Mouse (Mus musculus) lung, adult 2 months (tissue): ENCODE data around the gene Snd1. TPM values are rescaled to one million over a fixed set of nuclear protein-coding genes. Genes with fewer than 3 reads are reported as not detected.
"Not testable (repeated sequence)": the region's sequence is repeated elsewhere in the genome, so short reads cannot be mapped to it uniquely, and the experiment has no call there.

ENCODE experiments used
- DNase-seq: peaks from one replicate; pipeline ENCODE4 v3.0.0; 2022
- H3K4me1 ChIP-seq: fragments of 200-500 bp; 2 replicates; pipeline ENCODE4 v1.6.1; 2011; ENCODE audit warnings: low read length; ENCODE audit not compliant: control insufficient read depth, insufficient read depth
- H3K4me3 ChIP-seq: fragments of 200-500 bp; replicated peaks from 2 replicates; pipeline ENCODE3; 2011; ENCODE audit warnings: low read depth, mild to moderate bottlenecking, control low read depth, low read length; ENCODE audit errors: extremely low read depth
- CTCF ChIP-seq: fragments of 200-500 bp; IDR thresholded peaks from 2 replicates; pipeline ENCODE4 v1.5.1; 2011; ENCODE audit warnings: mild to moderate bottlenecking, low read length, control low read depth; ENCODE audit not compliant: insufficient read depth
- POLR2A ChIP-seq: fragments of 200-500 bp; IDR thresholded peaks from 2 replicates; pipeline ENCODE4 v1.6.1; 2011; ENCODE audit warnings: low read depth, mild to moderate bottlenecking, control low read depth, low read length, borderline replicate concordance; ENCODE audit errors: extremely low read depth
- WGBS: fragments of 180-500 bp; shearing (Covaris S2); methylation state at CpG from one replicate; pipeline ENCODE4 v1.1.7; 2018; 5-methylcytosine and 5-hydroxymethylcytosine counted together
- polyA plus RNA-seq: library from polyadenylated mRNA; depleted of rRNA; stranded (reverse); fragments of >200 nt; gene quantifications from 2 replicates; pipeline ENCODE4 v1.2.3, GENCODE M21; 2012

Gene Snd1
- polyA plus RNA-seq, 1 experiment: 88.3 TPM

DNA sequence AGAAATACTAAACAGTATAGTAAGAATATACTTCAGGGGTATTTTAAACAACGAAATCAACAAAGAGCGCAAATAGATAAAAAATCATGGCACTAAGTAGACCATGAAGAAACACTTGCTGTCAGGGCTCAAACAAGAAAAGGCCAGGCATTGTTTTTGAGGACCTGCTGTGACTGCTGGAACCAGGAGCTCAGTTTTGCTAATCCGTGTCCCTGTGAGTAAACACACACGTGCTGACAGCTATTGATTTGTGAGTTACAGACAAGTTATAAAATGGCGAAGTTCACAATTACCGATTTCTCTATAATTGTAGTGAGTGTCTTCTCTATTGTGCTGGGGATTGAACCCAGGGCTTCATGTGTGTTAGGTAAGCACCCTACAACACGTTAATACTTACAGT lies 27.6 kb downstream of the Snd1 start:
- DNase-seq: no peak
- WGBS: 86% methylated on average over 7 of the region's 7 CpGs

DNA sequence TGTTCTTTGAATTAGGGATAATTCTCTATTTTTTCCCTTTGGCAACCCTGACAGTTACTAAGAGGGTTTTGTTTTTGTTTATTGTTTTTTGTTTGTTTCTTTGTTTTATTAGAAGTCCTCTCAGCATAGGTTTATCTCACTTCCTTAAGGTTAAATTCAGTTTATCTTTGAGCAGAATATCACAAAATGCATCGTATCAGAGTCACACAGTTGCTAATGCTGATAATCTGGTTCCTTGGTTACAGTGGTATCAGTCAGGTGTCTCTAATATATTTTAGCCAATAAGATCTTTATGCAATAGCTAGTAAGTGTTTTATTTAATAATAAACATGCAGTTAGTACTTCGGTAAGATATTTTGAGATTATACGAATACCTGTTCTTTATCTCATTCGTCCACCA lies 28.2 kb downstream of the Snd1 start:
- TF ChIP-seq POLR2A: no peak
- no peak for TF ChIP-seq CTCF
- DNase-seq: no peak
- 90% methylated on average over 4 of the region's 4 CpGs for WGBS
- Histone ChIP-seq H3K4me3 (no peak overlapping the region), H3K4me1 (peaks cover 4% of the 10 kb centered on the region)

More for the DNA sequence above, 27.6 kb downstream of the Snd1 start:
- Histone ChIP-seq H3K4me3 (no peak overlapping the region), H3K4me1 (peaks cover 4% of the 10 kb centered on the region)
- no peak for TF ChIP-seq CTCF

DNA sequence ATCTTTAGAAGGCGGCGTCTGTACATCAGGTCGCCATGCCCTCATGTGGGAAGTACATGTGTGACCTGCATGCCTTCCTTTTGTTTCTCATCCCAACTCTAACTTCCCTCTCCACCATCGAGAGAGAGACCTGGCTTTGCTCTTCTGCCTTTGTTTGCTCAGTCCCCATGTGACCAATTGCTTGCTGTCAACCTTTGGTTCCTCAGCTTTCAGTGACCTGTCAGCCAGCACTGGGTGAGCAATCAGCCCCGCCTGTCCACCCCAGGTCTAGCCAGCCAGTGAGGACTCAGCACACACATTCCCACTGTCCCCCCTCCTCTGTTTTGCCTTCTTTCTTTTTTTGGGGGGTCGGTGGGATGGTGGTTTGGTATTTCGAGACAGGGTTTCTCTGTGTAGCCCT lies 29.7 kb downstream of the Snd1 start:
- TF ChIP-seq POLR2A (no peak), CTCF (no peak)
- WGBS: 81% methylated on average over 7 of the region's 7 CpGs
- Histone ChIP-seq H3K4me3 (no peak overlapping the region), H3K4me1 (no peaks in the 10 kb centered on the region; the same call in 1 of the 2 replicates)
- DNase-seq: no peak

DNA sequence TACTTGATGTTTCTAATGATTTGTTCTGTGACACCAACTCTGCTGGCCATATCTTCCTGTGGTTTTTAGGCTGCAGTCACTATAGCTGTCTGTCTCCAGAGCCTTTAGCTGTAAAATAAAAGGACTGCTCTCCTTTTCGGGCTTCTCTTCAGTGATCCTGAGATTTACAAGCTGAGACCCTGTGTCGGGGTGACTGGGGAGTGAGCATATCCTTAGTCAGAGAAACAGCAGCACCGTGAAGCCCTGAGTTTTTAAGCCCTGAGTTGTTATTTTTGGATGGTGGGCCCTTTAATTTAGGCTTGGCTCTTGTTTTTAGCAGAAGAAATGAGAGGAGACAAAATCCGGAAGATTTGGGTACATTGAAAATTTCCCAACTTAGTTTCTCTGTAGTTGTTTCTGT lies 32.8 kb downstream of the Snd1 start:
- Histone ChIP-seq H3K4me3 (no peak overlapping the region), H3K4me1 (no peaks in the 10 kb centered on the region; the same call in 1 of the 2 replicates)
- TF ChIP-seq POLR2A: no peak
- no peak for TF ChIP-seq CTCF
- WGBS: 79% methylated on average over 4 of the region's 4 CpGs
- DNase-seq: no peak

DNA sequence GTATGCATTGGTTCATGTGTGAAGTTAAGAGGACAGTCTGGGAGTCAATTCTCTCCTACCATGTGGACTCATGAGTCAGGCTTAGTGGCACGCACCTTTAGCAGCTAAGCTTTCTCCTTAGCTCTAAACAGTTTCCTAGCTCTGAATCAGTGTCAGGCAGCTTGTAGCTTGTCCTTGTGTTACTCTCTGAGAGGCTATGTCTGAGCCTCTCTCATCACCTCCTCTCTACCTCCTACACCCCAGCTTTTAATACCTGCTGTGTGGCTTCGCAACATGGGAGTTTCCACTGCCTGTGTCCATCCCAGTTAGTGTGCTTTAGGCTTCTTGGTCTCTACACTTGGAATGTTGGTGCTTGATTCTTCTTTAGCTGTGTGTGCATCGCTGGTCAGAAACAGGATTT lies 39.3 kb downstream of the Snd1 start:
- DNase-seq: no peak
- Histone ChIP-seq H3K4me3 (no peak overlapping the region), H3K4me1 (peaks cover 4% of the 10 kb centered on the region)
- 94% methylated on average over 3 of the region's 3 CpGs for WGBS
- TF ChIP-seq CTCF: no peak
- no peak for TF ChIP-seq POLR2A

DNA sequence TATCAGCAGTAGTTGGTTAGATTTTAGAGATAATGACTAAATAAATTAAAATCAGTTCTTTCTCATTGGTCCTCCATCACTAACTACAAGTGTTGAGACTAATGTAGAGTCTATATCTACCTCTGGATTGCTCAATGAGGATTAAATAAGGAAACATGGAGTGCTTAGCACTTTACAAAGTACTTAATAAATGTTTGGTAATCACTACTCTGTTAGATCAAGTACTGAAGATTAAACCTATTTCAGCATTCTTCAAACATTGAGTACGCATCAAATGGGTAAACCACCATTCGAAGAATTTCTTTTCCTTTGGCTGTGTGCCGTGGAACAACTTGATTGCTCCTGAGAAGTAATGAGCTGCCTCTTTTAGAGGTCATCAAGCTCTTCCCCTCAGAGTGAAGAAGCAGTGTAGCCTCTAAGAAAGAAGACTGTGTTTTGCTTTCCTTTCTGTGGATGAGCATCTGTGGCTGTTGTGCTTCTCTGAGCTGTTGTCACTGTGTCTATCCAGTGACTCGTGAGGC lies 40.0 kb downstream of the Snd1 start:
- Histone ChIP-seq H3K4me3 (no peak overlapping the region), H3K4me1 (peaks cover 4% of the 10 kb centered on the region)
- no peak for TF ChIP-seq POLR2A
- no peak for TF ChIP-seq CTCF
- WGBS: 73% methylated on average over 4 of the region's 4 CpGs
- no peak for DNase-seq

DNA sequence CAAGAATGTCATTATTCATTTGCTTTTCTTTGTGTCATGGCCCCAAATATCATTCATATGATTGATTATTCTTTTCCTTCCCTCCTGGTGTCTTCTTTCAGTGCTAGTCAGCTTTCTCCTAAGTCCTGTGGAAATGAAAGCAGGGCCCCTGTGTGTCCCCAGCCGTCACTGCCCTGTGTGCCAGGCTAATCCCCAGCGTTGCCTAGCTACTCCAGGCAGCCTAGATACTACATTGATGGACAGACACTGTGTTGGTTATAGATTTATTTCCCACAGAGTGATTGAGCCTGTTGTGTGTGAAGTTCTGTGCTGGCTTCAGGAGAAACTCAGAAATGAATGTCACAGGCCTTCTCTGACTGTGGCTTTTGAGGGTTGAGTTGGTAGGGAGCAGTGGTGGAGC lies 41.7 kb downstream of the Snd1 start:
- 82% methylated on average over 2 of the region's 2 CpGs for WGBS
- TF ChIP-seq POLR2A (no peak), CTCF (no peak)
- Histone ChIP-seq H3K4me3 (no peak overlapping the region), H3K4me1 (peaks cover 4% of the 10 kb centered on the region)
- DNase-seq: no peak

DNA sequence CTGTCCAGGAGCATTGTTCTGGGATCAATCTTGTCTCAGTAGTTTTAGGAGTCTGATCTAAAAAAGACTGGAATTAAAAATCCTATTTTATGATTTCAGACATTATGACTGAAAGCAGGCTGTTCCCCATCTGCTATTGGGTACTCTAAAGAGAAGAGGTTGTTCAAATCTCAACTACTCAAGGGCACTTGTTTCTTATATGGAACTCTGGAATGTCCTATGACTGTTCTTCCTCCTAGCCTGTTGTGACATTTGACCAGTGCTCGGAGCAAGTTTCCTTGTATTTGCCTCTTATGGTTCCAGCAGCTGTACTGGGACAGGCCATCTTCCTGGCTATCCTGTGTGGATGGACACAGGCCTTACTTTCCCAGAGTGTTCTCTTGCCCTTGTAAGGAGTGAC lies 42.1 kb downstream of the Snd1 start:
- DNase-seq: no peak
- Histone ChIP-seq H3K4me3 (no peak overlapping the region), H3K4me1 (peaks cover 4% of the 10 kb centered on the region)
- WGBS: 70% methylated on average over 1 of the region's 1 CpGs
- TF ChIP-seq CTCF (no peak), POLR2A (no peak)

DNA sequence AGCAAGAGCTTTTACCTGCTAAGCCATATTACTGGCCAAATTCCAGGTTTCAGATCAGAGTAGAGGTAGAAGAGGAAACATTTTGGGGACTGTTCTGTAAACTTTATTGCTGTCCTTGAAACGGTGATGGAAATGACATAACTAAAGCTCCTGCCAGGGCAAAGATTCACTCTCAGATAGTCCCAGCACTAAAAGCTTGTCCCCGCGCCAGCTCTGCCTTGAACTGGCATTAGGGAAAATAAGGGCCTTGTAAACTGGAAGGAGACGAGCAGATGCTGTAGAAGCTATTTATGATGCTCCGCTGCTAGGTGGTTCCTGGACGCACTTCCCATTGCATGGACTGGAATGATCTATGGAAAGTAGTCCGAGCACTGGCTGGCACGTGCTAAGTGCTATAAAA lies 44.5 kb downstream of the Snd1 start:
- WGBS: 79% methylated on average over 8 of the region's 8 CpGs
- no peak for DNase-seq
- TF ChIP-seq POLR2A (no peak), CTCF (no peak)
- Histone ChIP-seq H3K4me3 (no peak overlapping the region), H3K4me1 (peaks cover 4% of the 10 kb centered on the region)

DNA sequence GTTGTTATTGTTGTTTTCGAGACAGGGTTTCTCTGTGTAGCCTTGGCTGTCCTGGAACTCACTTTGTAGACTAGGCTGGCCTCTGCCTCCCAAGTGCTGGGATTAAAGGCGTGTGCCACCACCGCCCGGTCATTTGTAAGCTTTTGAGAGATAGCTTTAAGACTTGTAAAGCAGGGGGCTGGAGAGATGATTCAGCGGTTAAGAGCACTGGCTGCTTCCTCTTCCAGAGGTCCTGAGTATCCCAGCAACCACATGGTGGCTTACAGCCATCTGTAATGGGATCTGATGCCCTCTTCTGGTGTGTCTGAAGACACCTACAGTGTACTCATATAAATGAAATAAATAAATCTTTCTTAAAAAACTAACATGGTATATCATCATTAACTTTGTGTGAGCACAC lies 45.8 kb downstream of the Snd1 start:
- H3K4me3 ChIP-seq: not testable (repeated sequence)

DNA sequence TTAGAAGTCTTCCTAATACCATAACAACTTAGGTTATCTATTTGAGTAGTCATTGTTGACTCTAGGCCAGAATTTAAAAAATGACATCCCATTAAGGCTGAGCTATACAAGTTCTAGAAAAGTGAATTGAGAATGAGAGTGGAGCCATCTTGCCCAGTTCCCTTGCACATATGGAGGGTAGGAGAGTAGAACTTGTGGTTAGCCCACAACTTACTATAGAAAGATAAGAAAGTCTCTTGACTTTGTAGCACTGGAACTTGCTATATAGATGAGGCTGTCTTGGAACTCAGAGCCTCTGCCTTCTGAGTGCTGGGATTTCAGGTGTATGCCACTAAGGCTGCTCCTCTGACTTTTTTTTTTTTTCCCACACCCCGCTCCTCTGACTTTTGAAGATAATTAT lies 46.5 kb downstream of the Snd1 start:
- H3K4me1 ChIP-seq: peaks cover 2% of the 10 kb centered on the region
- no peak overlapping the region for H3K4me3 ChIP-seq
- DNase-seq: no peak
- TF ChIP-seq CTCF: no peak
- WGBS: 80% methylated on average over 1 of the region's 1 CpGs

More for the DNA sequence above, 45.8 kb downstream of the Snd1 start:
- DNase-seq, H3K4me1 ChIP-seq: not testable (repeated sequence)
- WGBS: 84% methylated on average over 5 of the region's 5 CpGs
